Mouse (Mus musculus) spleen, postnatal 14 days (tissue): ENCODE results near the gene Tshz2.

ENCODE experiments used
- DNase-seq, 2 experiments: peaks; one replicate each; pipeline ENCODE4 v3.0.0; 2021 to 2022; ENCODE audit warnings: low spot score in 2 of 2

The Tshz2 gene

GRCm38 (mm10) chr2:170003666-170004065, 370.9 kb downstream of the Tshz2 start:
- no peak for DNase-seq

GRCm38 (mm10) chr2:170006829-170007228, 374.0 kb downstream of the Tshz2 start:
- DNase-seq: no peak

- DNase-seq: no peak
Measured at GRCm38 (mm10) chr2:170007426-170007958, 374.7 kb downstream of the Tshz2 start.

GRCm38 (mm10) chr2:170009729-170010128, 376.9 kb downstream of the Tshz2 start:
- no peak for DNase-seq

GRCm38 (mm10) chr2:170011858-170012257, 379.0 kb downstream of the Tshz2 start:
- DNase-seq: no peak

- no peak for DNase-seq
Measured at GRCm38 (mm10) chr2:170017302-170017701, 384.5 kb downstream of the Tshz2 start.

- DNase-seq: no peak
Measured at GRCm38 (mm10) chr2:170017926-170018325, 385.1 kb downstream of the Tshz2 start.

GRCm38 (mm10) chr2:170022953-170023352, 390.1 kb downstream of the Tshz2 start:
- DNase-seq: no peak

GRCm38 (mm10) chr2:170023741-170024140, 390.9 kb downstream of the Tshz2 start:
- DNase-seq: no peak

GRCm38 (mm10) chr2:170024939-170025338, 392.1 kb downstream of the Tshz2 start:
- DNase-seq: no peak

GRCm38 (mm10) chr2:170025896-170026295, 393.1 kb downstream of the Tshz2 start:
- DNase-seq: no peak

- DNase-seq: no peak
Measured at GRCm38 (mm10) chr2:170027837-170028236, 395.0 kb downstream of the Tshz2 start.

- DNase-seq: no peak
Measured at GRCm38 (mm10) chr2:170028488-170029303, 395.9 kb downstream of the Tshz2 start.

- DNase-seq: no peak
Measured at GRCm38 (mm10) chr2:170029304-170029856, 396.6 kb downstream of the Tshz2 start.

GRCm38 (mm10) chr2:170031226-170031625, 398.4 kb downstream of the Tshz2 start:
- no peak for DNase-seq

- DNase-seq: no peak
Measured at GRCm38 (mm10) chr2:170031872-170032271, 399.1 kb downstream of the Tshz2 start.

- no peak for DNase-seq
Measured at GRCm38 (mm10) chr2:170033219-170033618, 400.4 kb downstream of the Tshz2 start.

- no peak for DNase-seq
Measured at GRCm38 (mm10) chr2:170034794-170035193, 402.0 kb downstream of the Tshz2 start.

GRCm38 (mm10) chr2:170036791-170037241, 404.0 kb downstream of the Tshz2 start:
- no peak for DNase-seq

- no peak for DNase-seq
Measured at GRCm38 (mm10) chr2:170037346-170037745, 404.5 kb downstream of the Tshz2 start.

GRCm38 (mm10) chr2:170039772-170040171, 407.0 kb downstream of the Tshz2 start:
- DNase-seq: no peak

- DNase-seq: no peak
Measured at GRCm38 (mm10) chr2:170041101-170041500, 408.3 kb downstream of the Tshz2 start.
